Mouse (Mus musculus) C2C12 (cell line): ENCODE results near the gene Frmd4a.

Experiments used
- CEBPB ChIP-seq: IDR thresholded peaks from one replicate; pipeline ENCODE4 v1.6.1; 2011; ENCODE audit warnings: low read depth, mild to moderate bottlenecking, control low read depth, moderate library complexity
- CTCF ChIP-seq: IDR thresholded peaks from one replicate; pipeline ENCODE4 v1.5.1; 2011; ENCODE audit not compliant: control insufficient read depth, insufficient read depth, insufficient read length
- FOSL1 ChIP-seq: IDR thresholded peaks from one replicate; pipeline ENCODE4 v1.8.0; 2011; ENCODE audit warnings: mild to moderate bottlenecking, low read length; ENCODE audit not compliant: poor library complexity, insufficient read depth, severe bottlenecking
- MAX ChIP-seq: IDR thresholded peaks from one replicate; pipeline ENCODE4 v1.6.1; 2011; ENCODE audit warnings: mild to moderate bottlenecking, control low read depth
- MYOD1 ChIP-seq: IDR thresholded peaks from one replicate; pipeline ENCODE4 v1.6.1; 2011; ENCODE audit warnings: low read depth; ENCODE audit not compliant: control insufficient read depth, insufficient read length
- USF1 ChIP-seq: IDR thresholded peaks from one replicate; pipeline ENCODE4 v1.6.1; 2011; ENCODE audit warnings: low read depth, mild to moderate bottlenecking, control low read depth, moderate library complexity

DNA sequence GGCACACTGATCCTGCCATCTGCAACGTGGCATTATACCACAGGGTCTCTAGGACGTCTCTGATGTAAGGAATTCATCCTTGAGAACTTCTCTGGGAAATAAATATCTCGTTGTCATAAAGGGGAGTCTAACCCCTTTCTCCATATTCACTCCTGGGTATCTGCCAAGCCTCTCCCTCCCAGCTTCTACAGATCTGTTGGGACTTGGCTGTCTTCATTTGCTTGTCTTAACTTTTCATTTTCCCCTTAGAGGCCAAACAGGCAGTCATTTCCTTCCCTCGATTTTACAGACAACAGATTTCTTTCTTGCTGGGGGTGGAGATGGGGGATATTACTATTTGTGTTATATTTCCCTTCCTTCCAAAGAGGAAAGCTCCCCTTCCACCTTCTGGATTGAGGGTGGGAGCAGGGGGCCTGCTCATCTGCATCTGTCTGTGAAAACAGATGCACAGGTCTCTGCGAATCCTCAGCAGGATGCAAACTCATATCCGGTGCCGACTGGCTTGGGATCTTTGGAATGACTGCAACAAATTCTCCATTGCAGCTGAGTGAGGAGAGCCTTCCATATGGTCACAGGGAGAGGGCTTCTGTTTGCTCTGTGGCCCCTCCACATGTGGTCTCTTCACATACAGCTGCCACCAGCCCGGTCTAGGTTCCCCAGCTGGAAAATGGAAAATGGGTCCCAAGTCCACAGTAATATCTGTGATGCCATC lies 562.0 kb downstream of the Frmd4a start:
- TF ChIP-seq CEBPB: no peak
- TF ChIP-seq CTCF: no peak
- no peak for TF ChIP-seq MAX
- TF ChIP-seq USF1: no peak
- no peak for TF ChIP-seq MYOD1
- no peak for TF ChIP-seq FOSL1
